Mouse (Mus musculus) intestine, embryonic 16.5 days (tissue): ENCODE measurements around the gene Fuca2. TPM values are rescaled to one million over a fixed set of nuclear protein-coding genes. Genes with fewer than 3 reads are reported as not detected.
A peak's percentile ranks its signal among the peaks of the same experiment; 100 is the strongest.

Experiments
- ATAC-seq: fragments of 200-750 bp; cut with Nextera tagmentation; 2 replicates; pipeline ENCODE4 v1.8.0; 2017; ENCODE audit warnings: moderate TSS enrichment, moderate library complexity
- H3K27ac ChIP-seq: fragments of 300-500 bp; sonication (generic); 2 replicates; pipeline ENCODE4 v1.5.1; 2014; ENCODE audit warnings: mild to moderate bottlenecking, low read length
- H3K27me3 ChIP-seq: fragments of 300-500 bp; sonication (generic); replicated peaks from 2 replicates; pipeline ENCODE4 v1.6.1; 2014; ENCODE audit warnings: low read length, control low read depth, mixed read lengths; ENCODE audit not compliant: control insufficient read depth, insufficient read depth
- H3K36me3 ChIP-seq: fragments of 300-500 bp; sonication (generic); 2 replicates; pipeline ENCODE4 v1.6.1; 2014; ENCODE audit warnings: low read length, control low read depth; ENCODE audit not compliant: control insufficient read depth, insufficient read depth
- H3K4me1 ChIP-seq: fragments of 300-500 bp; sonication (generic); 2 replicates; pipeline ENCODE4 v1.6.1; 2014; ENCODE audit warnings: low read length, control low read depth, mixed read lengths; ENCODE audit not compliant: control insufficient read depth, insufficient read depth
- H3K4me2 ChIP-seq: fragments of 300-500 bp; sonication (generic); 2 replicates; pipeline ENCODE4 v1.6.1; 2014; ENCODE audit warnings: low read depth, low read length, control low read depth
- H3K4me3 ChIP-seq: fragments of 300-500 bp; sonication (generic); 2 replicates; pipeline ENCODE4 v1.5.1; 2014; ENCODE audit warnings: mild to moderate bottlenecking, low read length
- H3K9ac ChIP-seq: fragments of 300-500 bp; sonication (generic); 2 replicates; pipeline ENCODE4 v1.6.1; 2014; ENCODE audit warnings: low read depth, low read length
- H3K9me3 ChIP-seq: fragments of 300-500 bp; sonication (generic); 2 replicates; pipeline ENCODE4 v1.6.1; 2016; ENCODE audit warnings: low read length, control low read depth; ENCODE audit not compliant: control insufficient read depth
- WGBS: fragments of 180-500 bp; shearing (Covaris S2); extraction: QIAGEN DNeasy Blood & Tissue Kit; methylation state at CpG from one replicate; pipeline ENCODE4 v1.1.7; 2014; 5-methylcytosine and 5-hydroxymethylcytosine counted together
- polyA plus RNA-seq: library from polyadenylated mRNA; unstranded; fragments of >200 nt; fragmentation: Nextera tagmentation; extraction: Ambion mirVana; gene quantifications from 2 replicates; pipeline ENCODE4 v1.2.1, GENCODE M21; 2015

Fuca2 gene
- polyA plus RNA-seq, 1 experiment from 2014 or later, result 232 TPM

DNA sequence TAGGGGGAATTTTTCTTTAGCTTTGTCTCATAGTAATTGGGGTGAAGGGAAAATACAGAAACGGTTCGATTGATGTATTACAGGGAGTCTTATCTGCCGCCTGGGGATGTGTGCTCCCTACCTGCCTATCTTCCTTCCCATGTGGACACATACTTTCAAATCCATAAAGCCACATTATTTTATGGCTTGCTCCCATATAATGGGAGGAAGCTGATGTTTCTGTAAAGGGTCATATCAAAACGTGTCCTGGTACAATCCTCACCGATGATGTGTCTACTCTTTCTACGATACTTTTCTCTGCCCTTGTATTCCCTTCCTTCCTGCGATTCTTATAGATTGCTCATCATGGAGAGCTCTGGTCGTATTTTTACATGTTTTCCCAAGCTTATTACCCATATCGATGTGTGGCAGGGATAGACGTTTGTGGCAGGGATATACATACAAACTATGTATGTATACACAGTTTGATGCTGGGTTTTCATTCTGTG, 54.2 kb downstream of the Fuca2 start:
- Histone ChIP-seq H3K27me3 (no peaks in the 10 kb centered on the region), H3K27ac (peak overlapping the region; percentile 62; the same call in 1 of the 2 replicates)
- WGBS, result 22% methylated on average over 10 of the region's 10 CpGs

DNA sequence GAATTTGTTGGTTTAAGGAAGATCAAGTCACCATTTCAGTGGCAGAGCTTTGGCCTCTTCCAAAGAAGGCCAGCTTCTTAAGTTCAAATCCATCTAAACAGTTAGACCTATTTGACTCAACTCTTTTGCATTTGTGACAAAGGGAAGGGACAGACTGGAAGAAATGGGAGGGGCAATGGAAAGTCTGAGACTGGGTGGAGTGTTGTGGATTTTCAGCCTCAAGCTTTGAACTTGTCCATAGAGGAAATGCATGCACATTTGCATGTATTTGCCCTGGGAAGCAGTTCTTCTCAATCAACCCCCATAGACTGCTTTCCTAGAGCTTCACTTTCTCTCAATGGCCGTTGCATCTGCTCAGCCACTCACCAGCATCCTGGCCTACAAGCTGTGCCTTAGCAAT, 55.0 kb downstream of the Fuca2 start:
- no peak overlapping the region for H3K9ac ChIP-seq
- no peaks in the 10 kb centered on the region for H3K36me3 ChIP-seq
- 94% methylated on average over 1 of the region's 1 CpGs for WGBS
- H3K4me2 ChIP-seq, result no peak overlapping the region
- no peaks in the 10 kb centered on the region for H3K9me3 ChIP-seq
- H3K4me3 ChIP-seq, result no peak overlapping the region
- H3K27ac ChIP-seq, result no peak overlapping the region
- H3K4me1 ChIP-seq, result peaks cover 4% of the 10 kb centered on the region
- ATAC-seq, result no peak
- H3K27me3 ChIP-seq, result no peaks in the 10 kb centered on the region

More for the DNA sequence above, 54.2 kb downstream of the Fuca2 start:
- peaks cover 4% of the 10 kb centered on the region for H3K4me1 ChIP-seq
- H3K9ac ChIP-seq, result peak overlapping the region; percentile 80
- ATAC-seq, result peak; percentile 43
- peak overlapping the region; percentile 63 for H3K4me3 ChIP-seq
- H3K9me3 ChIP-seq, result no peaks in the 10 kb centered on the region
- peak overlapping the region; percentile 66 for H3K4me2 ChIP-seq
- no peaks in the 10 kb centered on the region for H3K36me3 ChIP-seq

DNA sequence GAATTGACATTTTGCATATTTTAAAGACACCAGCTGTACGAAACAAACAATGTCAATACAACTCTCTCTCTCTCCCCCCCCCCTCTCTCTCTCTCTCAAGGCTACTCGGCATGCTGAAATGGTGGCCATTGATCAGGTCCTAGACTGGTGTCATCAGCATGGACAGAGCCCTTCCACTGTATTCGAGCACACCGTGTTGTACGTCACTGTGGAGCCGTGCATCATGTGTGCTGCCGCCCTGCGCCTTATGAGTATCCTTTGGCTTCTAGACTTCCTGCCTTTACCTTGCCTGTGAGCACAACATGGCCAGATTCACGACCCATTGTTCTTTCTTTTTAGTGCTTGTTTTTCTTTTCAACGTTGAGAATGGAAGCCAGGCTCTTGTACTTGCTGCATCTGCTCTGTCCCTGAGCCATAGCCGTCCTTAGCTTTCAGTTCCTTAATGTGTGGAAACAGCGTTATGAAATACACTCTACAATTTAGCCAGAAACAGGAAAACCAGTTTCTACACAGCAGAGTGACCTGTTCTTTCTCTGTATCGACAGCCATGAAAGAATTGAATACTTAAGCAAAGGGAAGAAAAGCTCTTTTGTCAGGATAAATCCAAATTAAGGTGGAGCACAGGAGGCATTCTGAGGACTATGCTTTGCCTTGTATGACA, 60.8 kb downstream of the Fuca2 start:
- WGBS, result 87% methylated on average over 13 of the region's 13 CpGs
- no peak overlapping the region for H3K4me3 ChIP-seq
- no peak overlapping the region for H3K27ac ChIP-seq
- no peaks in the 10 kb centered on the region for H3K4me1 ChIP-seq
- no peaks in the 10 kb centered on the region for H3K27me3 ChIP-seq
- no peaks in the 10 kb centered on the region for H3K9me3 ChIP-seq
- no peak overlapping the region for H3K4me2 ChIP-seq
- ATAC-seq, result no peak
- H3K9ac ChIP-seq, result no peak overlapping the region
- H3K36me3 ChIP-seq, result no peaks in the 10 kb centered on the region; the same call in 1 of the 2 replicates

DNA sequence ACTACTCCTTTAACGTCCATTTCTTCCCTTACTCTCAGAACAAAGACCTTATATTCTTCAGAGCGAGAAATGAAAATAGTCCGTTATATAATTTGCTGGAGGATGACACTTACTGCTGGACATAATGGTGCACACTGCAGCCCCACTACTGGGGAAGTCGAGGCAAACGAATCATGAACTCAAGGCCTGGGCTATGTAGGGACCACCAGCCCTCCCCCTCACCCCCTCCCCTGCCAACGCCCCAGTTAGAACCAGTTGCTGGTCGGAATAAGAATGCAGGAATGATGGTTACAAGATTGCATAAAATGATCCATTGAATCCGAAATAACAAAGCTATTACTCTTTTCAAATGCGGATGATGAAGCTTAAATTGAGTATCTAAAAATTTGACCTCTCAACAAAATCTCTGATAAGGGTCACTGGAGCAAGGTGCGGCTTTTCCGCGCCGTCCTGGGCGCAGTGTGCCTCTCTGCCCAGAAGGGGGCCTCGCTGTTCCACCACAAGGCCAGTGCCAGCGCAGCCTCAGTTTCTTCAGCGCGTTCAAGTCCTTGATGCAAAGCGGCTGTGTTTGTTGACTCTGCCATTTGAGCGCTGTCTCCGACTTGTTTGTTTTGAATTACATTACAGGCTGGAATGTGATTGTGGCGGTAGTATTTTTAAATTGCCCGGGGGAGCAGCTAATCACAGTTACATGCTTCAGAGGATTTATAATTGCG, 65.2 kb downstream of the Fuca2 start:
- H3K27me3 ChIP-seq, result no peaks in the 10 kb centered on the region

DNA sequence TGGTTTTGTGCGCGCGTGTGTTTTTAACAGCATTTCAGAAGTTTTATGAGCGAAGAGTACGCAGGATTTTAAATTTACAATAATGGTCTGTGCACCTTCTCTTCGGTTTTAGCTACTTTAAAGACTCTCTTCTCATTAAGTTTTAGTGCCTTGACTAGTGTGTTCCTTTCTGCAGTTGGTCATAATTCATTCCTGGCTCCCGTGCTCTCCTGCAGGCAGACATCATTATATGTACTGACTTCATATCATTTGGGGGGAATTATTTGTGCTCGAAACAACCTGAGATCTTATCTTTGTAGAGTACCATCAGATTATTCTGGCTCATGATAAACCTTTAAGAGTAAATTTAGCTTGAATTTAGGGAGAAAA, 65.7 kb downstream of the Fuca2 start:
- WGBS, result 38% methylated on average over 8 of the region's 8 CpGs
- no peak for ATAC-seq
- H3K9ac ChIP-seq, result no peak overlapping the region

More for the DNA sequence above, 65.2 kb downstream of the Fuca2 start:
- H3K9me3 ChIP-seq, result no peaks in the 10 kb centered on the region
- H3K4me1 ChIP-seq, result no peaks in the 10 kb centered on the region
- no peak overlapping the region for H3K27ac ChIP-seq
- ATAC-seq, result peak; percentile 60; the same call in 1 of the 2 replicates
- no peak overlapping the region for H3K9ac ChIP-seq
- 27% methylated on average over 24 of the region's 24 CpGs for WGBS
- H3K4me3 ChIP-seq, result peak overlapping the region; percentile 25; the same call in 1 of the 2 replicates
- H3K4me2 ChIP-seq, result peak overlapping the region; percentile 43
- H3K36me3 ChIP-seq, result no peaks in the 10 kb centered on the region; the same call in 1 of the 2 replicates

DNA sequence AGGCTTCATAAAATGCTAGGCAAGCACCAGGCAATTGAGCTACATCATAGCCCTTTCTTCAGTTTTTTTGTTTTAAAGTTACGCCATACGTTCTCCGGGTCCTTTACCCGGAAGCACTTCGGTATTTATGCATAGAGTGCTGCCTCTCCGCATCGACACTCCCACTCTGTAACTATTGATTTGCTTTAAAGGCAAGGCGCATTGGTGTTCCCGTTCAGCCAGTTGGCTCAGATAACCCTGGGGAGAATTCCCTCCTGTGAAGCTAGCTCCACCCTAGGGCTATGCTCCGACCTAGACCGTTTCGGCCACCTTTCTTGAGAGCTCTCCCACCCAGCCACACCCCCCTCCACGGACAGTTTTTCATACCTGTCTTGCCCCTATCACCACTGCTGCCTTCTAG, 67.1 kb downstream of the Fuca2 start:
- Histone ChIP-seq H3K36me3 (no peaks in the 10 kb centered on the region; the same call in 1 of the 2 replicates), H3K4me2 (peak overlapping the region; percentile 36; the same call in 1 of the 2 replicates), H3K9ac (no peak overlapping the region), H3K4me1 (0 out of 2 replicates have a peak, but pooled peaks cover 2% of the 10 kb centered on the region), H3K9me3 (no peaks in the 10 kb centered on the region), H3K27ac (no peak overlapping the region), H3K4me3 (no peak overlapping the region; the same call in 1 of the 2 replicates), H3K27me3 (no peaks in the 10 kb centered on the region)
- WGBS, result 56% methylated on average over 13 of the region's 13 CpGs
- peak; percentile 72 for ATAC-seq

More for the DNA sequence above, 65.7 kb downstream of the Fuca2 start:
- Histone ChIP-seq H3K4me2 (peak overlapping the region; percentile 43), H3K4me1 (no peaks in the 10 kb centered on the region), H3K27ac (no peak overlapping the region), H3K4me3 (peak overlapping the region; percentile 25; the same call in 1 of the 2 replicates), H3K9me3 (no peaks in the 10 kb centered on the region), H3K36me3 (no peaks in the 10 kb centered on the region; the same call in 1 of the 2 replicates), H3K27me3 (no peaks in the 10 kb centered on the region)

Other genes starting within 250 kb of the Fuca2 start
- 10.0 and 11.5 TPM in 2 replicates for gene Phactr2, start 25.1 kb upstream of the Fuca2 start, polyA plus RNA-seq
- gene Adat2, start 53.4 kb downstream of the Fuca2 start, polyA plus RNA-seq, result 3.1 and 3.3 TPM in 2 replicates
- gene Pex3, start 53.6 kb downstream of the Fuca2 start, polyA plus RNA-seq, result 20.9 and 22.4 TPM in 2 replicates